Mouse (Mus musculus) liver, postnatal 0 days (tissue): ENCODE measurements around the gene Gm5580. TPM values are rescaled to one million over a fixed set of nuclear protein-coding genes. Genes with fewer than 3 reads are reported as not detected.
"Not testable (repeated sequence)": the region's sequence is repeated elsewhere in the genome, so short reads cannot be mapped to it uniquely, and the experiment has no call there.

Experiments used
- ATAC-seq: fragments of 200-750 bp; cut with Nextera tagmentation; 2 replicates; pipeline ENCODE4 v1.8.0; 2017; ENCODE audit warnings: mild to moderate bottlenecking, moderate library complexity
- DNase-seq: peaks from one replicate; pipeline ENCODE4 v3.0.0-alpha.2; 2016
- H3K27ac ChIP-seq: fragments of 300-500 bp; sonication (generic); 2 replicates; pipeline ENCODE4 v1.5.1; 2014; ENCODE audit warnings: antibody characterized with exemption, moderate library complexity, mild to moderate bottlenecking, low read depth
- H3K27me3 ChIP-seq: fragments of 300-500 bp; sonication (generic); 2 replicates; pipeline ENCODE4 v1.6.1; 2014; ENCODE audit warnings: low read length, control low read depth, mixed read lengths; ENCODE audit not compliant: insufficient read depth
- H3K36me3 ChIP-seq: fragments of 300-500 bp; sonication (generic); replicated peaks from 2 replicates; pipeline ENCODE4 v1.6.1; 2014; ENCODE audit warnings: mild to moderate bottlenecking, control low read depth, low read length, moderate library complexity, mixed read lengths; ENCODE audit not compliant: insufficient read depth
- H3K4me1 ChIP-seq: fragments of 300-500 bp; sonication (generic); 2 replicates; pipeline ENCODE4 v1.6.1; 2014; ENCODE audit warnings: antibody characterized with exemption, mild to moderate bottlenecking, control low read depth; ENCODE audit not compliant: insufficient read depth
- H3K4me2 ChIP-seq: fragments of 300-500 bp; sonication (generic); 2 replicates; pipeline ENCODE4 v1.6.1; 2014; ENCODE audit warnings: low read depth, mild to moderate bottlenecking, low read length, moderate library complexity, mixed read lengths
- H3K4me3 ChIP-seq: fragments of 300-500 bp; sonication (generic); 2 replicates; pipeline ENCODE4 v1.5.1; 2014; ENCODE audit warnings: low read depth, low read length
- H3K9ac ChIP-seq: fragments of 300-500 bp; sonication (generic); replicated peaks from 2 replicates; pipeline ENCODE4 v1.6.1; 2014; ENCODE audit warnings: mild to moderate bottlenecking, moderate library complexity
- H3K9me3 ChIP-seq: fragments of 300-500 bp; sonication (generic); 2 replicates; pipeline ENCODE4 v1.6.1; 2016; ENCODE audit warnings: mild to moderate bottlenecking, control low read depth, low read length, mixed read lengths
- CTCF ChIP-seq: sonication (generic); IDR thresholded peaks from 2 replicates; pipeline ENCODE4 v1.5.1; 2016; ENCODE audit warnings: antibody characterized with exemption, low read depth
- EP300 ChIP-seq: IDR thresholded peaks from 2 replicates; pipeline ENCODE4 v1.6.1; 2016; ENCODE audit warnings: antibody characterized with exemption, low read depth, mild to moderate bottlenecking
- WGBS: fragments of 180-500 bp; shearing (Covaris S2); extraction: QIAGEN DNeasy Blood & Tissue Kit; methylation state at CpG from one replicate; pipeline ENCODE4 v1.1.7; 2014; ENCODE audit not compliant: insufficient replicate concordance; 5-methylcytosine and 5-hydroxymethylcytosine counted together
- polyA plus RNA-seq: library from polyadenylated mRNA; unstranded; fragments of >200 nt; fragmentation: Nextera tagmentation; extraction: Ambion mirVana; gene quantifications from 2 replicates; pipeline ENCODE4 v1.2.1, GENCODE M21; 2015

Gene Gm5580
- polyA plus RNA-seq = 0.14 and 0.19 TPM in 2 replicates

GRCm38 (mm10) chr6:116550841-116551240 lies at the start of gene Gm5580:
Gm5580 (plus strand) TSS chr6:116551141.
- not testable (repeated sequence) for H3K36me3 ChIP-seq, H3K27ac ChIP-seq, DNase-seq, H3K9ac ChIP-seq, ATAC-seq, H3K9me3 ChIP-seq, H3K4me3 ChIP-seq, H3K27me3 ChIP-seq, H3K4me1 ChIP-seq, H3K4me2 ChIP-seq
- WGBS = 88% methylated on average over 11 of the region's 11 CpGs

- H3K9me3 ChIP-seq, H3K4me2 ChIP-seq, H3K4me1 ChIP-seq, H3K4me3 ChIP-seq, DNase-seq, ATAC-seq, H3K27me3 ChIP-seq, H3K36me3 ChIP-seq, H3K27ac ChIP-seq, H3K9ac ChIP-seq: not testable (repeated sequence)
- 88% methylated on average over 19 of the region's 20 CpGs for WGBS
These were observed 44.5 kb upstream of the Gm5580 start, which contains the start of gene Olfr212 for GRCm38 (mm10) chr6:116506302-116507003. Olfr212 (plus strand) TSS chr6:116506516.

GRCm38 (mm10) chr6:116514832-116515231 lies 36.1 kb upstream of the Gm5580 start:
- Histone ChIP-seq H3K4me2 (no peak overlapping the region), H3K27ac (no peak overlapping the region), H3K9ac (no peak overlapping the region), H3K4me1 (no peaks in the 10 kb centered on the region), H3K36me3 (no peaks in the 10 kb centered on the region), H3K9me3 (no peaks in the 10 kb centered on the region), H3K4me3 (no peak overlapping the region), H3K27me3 (no peaks in the 10 kb centered on the region)
- DNase-seq (no peak), ATAC-seq (no peak)
- no peak for TF ChIP-seq EP300
- TF ChIP-seq CTCF = no peak

GRCm38 (mm10) chr6:116538156-116538555 lies 12.8 kb upstream of the Gm5580 start, which contains the start of gene Olfr213:
Olfr213 (plus strand) TSS chr6:116538456.
- Histone ChIP-seq H3K27ac (no peak within 1 kb of the TSS), H3K9ac (no peak within 1 kb of the TSS), H3K4me1 (no peaks in the 10 kb centered on the region), H3K4me2 (no peak within 1 kb of the TSS), H3K36me3 (no peaks in the 10 kb centered on the region), H3K27me3 (no peaks in the 10 kb centered on the region), H3K4me3 (no peak within 1 kb of the TSS), H3K9me3 (no peaks in the 10 kb centered on the region)
- WGBS = 63% methylated on average over 1 of the region's 1 CpGs
- no peak for DNase-seq
- no peak for TF ChIP-seq EP300
- no peak for TF ChIP-seq CTCF
- no peak for ATAC-seq

GRCm38 (mm10) chr6:116542500-116542899 lies 8.4 kb upstream of the Gm5580 start:
- 53% methylated on average over 2 of the region's 2 CpGs for WGBS
- no peak for ATAC-seq
- H3K4me1 ChIP-seq = no peaks in the 10 kb centered on the region

GRCm38 (mm10) chr6:116553935-116554334 lies 3.0 kb downstream of the Gm5580 start, which contains the start of gene Olfr214:
Olfr214 (plus strand) TSS chr6:116554235.
- 73% methylated on average over 1 of the region's 1 CpGs for WGBS

More at GRCm38 (mm10) chr6:116542500-116542899, 8.4 kb upstream of the Gm5580 start:
- H3K9ac ChIP-seq = no peak overlapping the region
- H3K9me3 ChIP-seq = no peaks in the 10 kb centered on the region
- no peak for DNase-seq
- no peaks in the 10 kb centered on the region for H3K27me3 ChIP-seq
- no peak overlapping the region for H3K27ac ChIP-seq
- H3K4me3 ChIP-seq = no peak overlapping the region
- no peak overlapping the region for H3K4me2 ChIP-seq
- TF ChIP-seq EP300 (no peak), CTCF (no peak)
- no peaks in the 10 kb centered on the region for H3K36me3 ChIP-seq

More at GRCm38 (mm10) chr6:116553935-116554334, 3.0 kb downstream of the Gm5580 start, which contains the start of gene Olfr214:
- Histone ChIP-seq H3K27me3 (no peaks in the 10 kb centered on the region), H3K4me1 (no peaks in the 10 kb centered on the region), H3K4me3 (no peak within 1 kb of the TSS), H3K4me2 (no peak within 1 kb of the TSS), H3K36me3 (no peaks in the 10 kb centered on the region), H3K9ac (no peak within 1 kb of the TSS), H3K27ac (no peak within 1 kb of the TSS), H3K9me3 (no peaks in the 10 kb centered on the region)
- DNase-seq (no peak), ATAC-seq (no peak)
- no peak for TF ChIP-seq CTCF
- no peak for TF ChIP-seq EP300
